Mouse (Mus musculus) kidney, adult 2 months (tissue): ENCODE results near the gene Rasgef1c.

ENCODE experiments used
- CTCF ChIP-seq: fragments of 200-500 bp; conservative IDR thresholded peaks from 2 replicates; pipeline ENCODE4 v1.5.1; 2011; ENCODE audit warnings: low read depth, mild to moderate bottlenecking, control low read depth, low read length, moderate library complexity, mixed read lengths; ENCODE audit not compliant: insufficient read depth, insufficient read length
- POLR2A ChIP-seq: fragments of 200-500 bp; IDR thresholded peaks from one replicate; pipeline ENCODE4 v1.6.1; 2011; ENCODE audit warnings: low read depth, low read length, control low read depth

GRCm38 (mm10) chr11:49958017-49958416 is 56.4 kb downstream of the Rasgef1c start:
- no peak for TF ChIP-seq POLR2A
- TF ChIP-seq CTCF: no peak
